Mouse (Mus musculus) mouse trophoblast stem cell (cell line): ENCODE measurements around the gene Aldh3b3.

Experiments
- in situ Hi-C, 2 experiments: fragments of 300-500 bp; cut with MseI, MboI; formaldehyde crosslinking; loops; 2 replicates in 1 of 2; 3 replicates in 1 of 2; pipeline ENCODE4 v1.15.1; 2025

Gene Aldh3b3

GRCm38 (mm10) chr19:3958470-3958869, at the start of gene Aldh3b3:
Gene Aldh3b3 (plus strand): TSS chr19:3958645.
- in situ Hi-C loops, result no loop called here

GRCm38 (mm10) chr19:3910206-3910605, 48.2 kb upstream of the Aldh3b3 start:
- in situ Hi-C loops, result no loop called here

GRCm38 (mm10) chr19:3912337-3913204, 45.9 kb upstream of the Aldh3b3 start, which contains the start of gene Ndufs8:
Gene Ndufs8 (minus strand): TSS chr19:3912774.
- in situ Hi-C loops, result no loop called here

GRCm38 (mm10) chr19:3913692-3914091, 44.8 kb upstream of the Aldh3b3 start:
- in situ Hi-C loops, result no loop called here

GRCm38 (mm10) chr19:3914535-3914934, 43.9 kb upstream of the Aldh3b3 start:
- in situ Hi-C loops, result no loop called here

- in situ Hi-C loops, result no loop called here
Observed at GRCm38 (mm10) chr19:3916727-3917126, 41.7 kb upstream of the Aldh3b3 start.

GRCm38 (mm10) chr19:3919928-3920327, 38.5 kb upstream of the Aldh3b3 start:
- in situ Hi-C loops, result no loop called here

- in situ Hi-C loops, result no loop called here
Observed at GRCm38 (mm10) chr19:3922661-3923371, 35.6 kb upstream of the Aldh3b3 start.

GRCm38 (mm10) chr19:3923586-3923985, 34.9 kb upstream of the Aldh3b3 start:
- in situ Hi-C loops, result no loop called here

GRCm38 (mm10) chr19:3924190-3924589, 34.3 kb upstream of the Aldh3b3 start:
- in situ Hi-C loops, result no loop called here

- in situ Hi-C loops, result no loop called here
Observed at GRCm38 (mm10) chr19:3924868-3925267, 33.6 kb upstream of the Aldh3b3 start.

- in situ Hi-C loops, result no loop called here
Observed at GRCm38 (mm10) chr19:3925859-3926258, 32.6 kb upstream of the Aldh3b3 start.

- in situ Hi-C loops, result no loop called here
Observed at GRCm38 (mm10) chr19:3926279-3926678, 32.2 kb upstream of the Aldh3b3 start.

GRCm38 (mm10) chr19:3926685-3927084, 31.8 kb upstream of the Aldh3b3 start:
- in situ Hi-C loops, result no loop called here

- in situ Hi-C loops, result no loop called here
Observed at GRCm38 (mm10) chr19:3927989-3928388, 30.5 kb upstream of the Aldh3b3 start.

GRCm38 (mm10) chr19:3928779-3929178, 29.7 kb upstream of the Aldh3b3 start:
- in situ Hi-C loops, result no loop called here

GRCm38 (mm10) chr19:3929211-3929941, 29.1 kb upstream of the Aldh3b3 start, which contains the start of gene Aldh3b1:
Gene Aldh3b1 (minus strand): TSS chr19:3929808.
- in situ Hi-C loops, result no loop called here

- in situ Hi-C loops, result no loop called here
Observed at GRCm38 (mm10) chr19:3930262-3931057, 28.0 kb upstream of the Aldh3b3 start.

- in situ Hi-C loops, result no loop called here
Observed at GRCm38 (mm10) chr19:3931716-3932115, 26.7 kb upstream of the Aldh3b3 start.

- in situ Hi-C loops, result no loop called here
Observed at GRCm38 (mm10) chr19:3935032-3935895, 23.2 kb upstream of the Aldh3b3 start, which contains the start of gene Unc93b1. Gene Unc93b1 (plus strand): TSS chr19:3935186.
